Mouse (Mus musculus): ENCODE measurements around the gene Ttc21a.
"Not testable (repeated sequence)": the region's sequence is repeated elsewhere in the genome, so short reads cannot be mapped to it uniquely, and the experiment has no call there.

- not testable (repeated sequence) for TF ChIP-seq CTCF (IDR thresholded peaks at IDR 0.05; ENCODE audit: borderline replicate concordance, insufficient read depth, low read depth, low read length); POLR2A (IDR thresholded peaks at IDR 0.05; ENCODE audit: borderline replicate concordance, insufficient read depth, low read length)
These were observed 74.8 kb downstream of the Ttc21a start for GRCm38 (mm10) chr9:120012161-120012560.

Measured in cerebellum, adult 2 months (tissue).